Mouse (Mus musculus) liver, adult 2 months (tissue): ENCODE data around the gene Upb1. TPM values are rescaled to one million over a fixed set of nuclear protein-coding genes. Genes with fewer than 3 reads are reported as not detected.
A peak's percentile ranks its signal among the peaks of the same experiment; 100 is the strongest.

Experiments
- DNase-seq: peaks from one replicate; pipeline ENCODE4 v3.0.0-alpha.2; 2011; ENCODE audit warnings: low read depth, low spot score; ENCODE audit errors: extremely low read depth
- H3K27ac ChIP-seq: fragments of 200-500 bp; replicated peaks from 2 replicates; pipeline ENCODE4 v1.5.1; 2012; ENCODE audit warnings: low read depth, mild to moderate bottlenecking, control low read depth, inconsistent platforms, low read length; ENCODE audit not compliant: insufficient read depth
- H3K27me3 ChIP-seq: fragments of 200-500 bp; 2 replicates; pipeline ENCODE4 v1.6.1; 2012; ENCODE audit warnings: mild to moderate bottlenecking, moderate library complexity, low read length, inconsistent platforms; ENCODE audit not compliant: control insufficient read depth, insufficient read depth
- H3K36me3 ChIP-seq: fragments of 200-500 bp; 2 replicates; pipeline ENCODE4 v1.6.1; 2012; ENCODE audit warnings: low read length, inconsistent platforms; ENCODE audit not compliant: control insufficient read depth, insufficient read depth
- H3K4me1 ChIP-seq: fragments of 200-500 bp; 2 replicates; pipeline ENCODE4 v1.6.1; 2011; ENCODE audit warnings: low read length; ENCODE audit not compliant: control insufficient read depth, insufficient read depth
- H3K4me3 ChIP-seq: fragments of 200-500 bp; 2 replicates; pipeline ENCODE4 v1.5.1; 2011; ENCODE audit warnings: low read depth, mild to moderate bottlenecking, control low read depth, low read length, moderate library complexity; ENCODE audit not compliant: insufficient read depth
- H3K79me2 ChIP-seq: fragments of 200-500 bp; 2 replicates; pipeline ENCODE4 v1.6.1; 2012; ENCODE audit warnings: inconsistent platforms, mild to moderate bottlenecking, low read length, moderate library complexity; ENCODE audit not compliant: control insufficient read depth, insufficient read depth
- H3K9ac ChIP-seq: fragments of 200-500 bp; 2 replicates; pipeline ENCODE4 v1.6.1; 2012; ENCODE audit warnings: low read depth, mild to moderate bottlenecking, control low read depth, inconsistent platforms, low read length
- CTCF ChIP-seq: fragments of 200-500 bp; IDR thresholded peaks from 2 replicates; pipeline ENCODE4 v1.5.1; 2011; ENCODE audit warnings: low read depth, low read length, control low read depth
- POLR2A ChIP-seq: fragments of 200-500 bp; IDR thresholded peaks from 2 replicates; pipeline ENCODE4 v1.6.1; 2011; ENCODE audit warnings: low read length, control low read depth; ENCODE audit not compliant: insufficient read depth; ENCODE audit errors: extremely low read depth
- WGBS: fragments of 180-500 bp; shearing (Covaris S2); methylation state at CpG from one replicate; pipeline ENCODE4 v1.1.7; 2018; 5-methylcytosine and 5-hydroxymethylcytosine counted together
- polyA plus RNA-seq: library from polyadenylated mRNA; depleted of rRNA; stranded (reverse); fragments of >200 nt; gene quantifications from 2 replicates; pipeline ENCODE4 v1.2.3, GENCODE M21; 2012
- total RNA-seq: library from RNA; depleted of rRNA; stranded (reverse); fragments of >200 nt; gene quantifications from 2 replicates; pipeline ENCODE4 v1.2.3, GENCODE M21; 2014

The Upb1 gene
- total and polyA plus RNA-seq, 2 experiments: 125 to 220 TPM

DNA sequence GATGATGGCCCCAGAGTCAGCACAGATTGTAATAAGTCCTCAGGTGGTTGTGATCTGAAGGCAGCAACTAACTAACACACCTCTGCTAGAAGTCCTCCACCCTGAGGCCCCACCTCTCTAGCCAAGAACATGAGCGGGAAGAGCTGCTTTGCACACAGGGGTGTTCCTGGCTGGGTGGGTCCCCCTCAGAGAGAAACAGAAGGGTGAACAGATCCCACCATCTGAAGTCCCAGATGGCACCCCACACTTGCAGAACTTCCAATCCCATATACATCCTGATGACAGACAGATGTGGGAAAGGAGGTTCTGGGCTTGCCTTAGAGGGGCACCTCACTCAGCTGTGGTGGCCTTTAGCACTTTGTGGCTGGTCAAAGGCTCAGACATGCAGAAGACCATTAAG, 36.4 kb downstream of the Upb1 start:
- TF ChIP-seq CTCF (no peak), POLR2A (no peak)
- no peaks in the 10 kb centered on the region for H3K4me1 ChIP-seq
- H3K27ac ChIP-seq: no peak overlapping the region
- peaks cover 50% of the 10 kb centered on the region for H3K36me3 ChIP-seq
- DNase-seq: no peak
- 93% methylated on average over 1 of the region's 1 CpGs for WGBS
- H3K79me2 ChIP-seq: no peaks in the 10 kb centered on the region
- no peak overlapping the region for H3K4me3 ChIP-seq
- H3K9ac ChIP-seq: no peak overlapping the region
- no peaks in the 10 kb centered on the region for H3K27me3 ChIP-seq

GRCm38 (mm10) chr10:75438132-75438810, 37.4 kb downstream of the Upb1 start:
- no peak for DNase-seq
- no peak for TF ChIP-seq POLR2A
- TF ChIP-seq CTCF: no peak
- no peak overlapping the region for H3K4me3 ChIP-seq
- no peak overlapping the region for H3K9ac ChIP-seq
- no peak overlapping the region for H3K27ac ChIP-seq
- H3K79me2 ChIP-seq: no peaks in the 10 kb centered on the region
- WGBS: 79% methylated on average over 13 of the region's 13 CpGs
- H3K27me3 ChIP-seq: no peaks in the 10 kb centered on the region
- no peaks in the 10 kb centered on the region for H3K4me1 ChIP-seq
- peaks cover 48% of the 10 kb centered on the region for H3K36me3 ChIP-seq

GRCm38 (mm10) chr10:75439211-75439811, 38.4 kb downstream of the Upb1 start:
- 48% methylated on average over 7 of the region's 7 CpGs for WGBS
- no peak overlapping the region for H3K27ac ChIP-seq

DNA sequence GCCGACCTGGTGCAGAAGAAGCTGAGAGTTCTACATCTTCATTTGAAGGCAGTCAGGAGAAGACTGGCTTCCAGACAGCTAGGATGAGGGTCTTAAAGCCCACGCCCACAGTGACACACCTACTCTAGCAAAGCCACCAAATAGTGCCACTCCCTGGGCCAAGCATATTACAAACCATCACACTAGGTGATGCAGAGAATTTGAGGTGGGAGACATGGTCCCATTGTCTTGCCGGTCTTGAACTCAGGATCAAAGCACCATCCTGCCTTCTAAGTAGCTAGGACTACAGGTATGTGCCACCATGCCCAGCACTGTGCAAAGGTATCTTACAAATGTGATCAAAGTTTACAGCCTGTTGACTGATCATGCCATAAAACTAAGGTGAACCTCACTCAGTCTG, 39.8 kb downstream of the Upb1 start:
- Histone ChIP-seq H3K9ac (no peak overlapping the region), H3K4me1 (no peaks in the 10 kb centered on the region), H3K27me3 (no peaks in the 10 kb centered on the region), H3K4me3 (no peak overlapping the region), H3K36me3 (peaks cover 52% of the 10 kb centered on the region), H3K79me2 (no peaks in the 10 kb centered on the region), H3K27ac (no peak overlapping the region)
- no peak for DNase-seq
- 98% methylated on average over 3 of the region's 3 CpGs for WGBS
- TF ChIP-seq CTCF (no peak), POLR2A (no peak)

More at GRCm38 (mm10) chr10:75439211-75439811, 38.4 kb downstream of the Upb1 start:
- Histone ChIP-seq H3K9ac (no peak overlapping the region), H3K36me3 (peaks cover 51% of the 10 kb centered on the region), H3K4me3 (no peak overlapping the region), H3K27me3 (no peaks in the 10 kb centered on the region), H3K4me1 (no peaks in the 10 kb centered on the region), H3K79me2 (no peaks in the 10 kb centered on the region)
- TF ChIP-seq POLR2A (no peak), CTCF (peak; percentile 69; the same call in 1 of the 2 replicates)
- DNase-seq: peak; percentile 70

DNA sequence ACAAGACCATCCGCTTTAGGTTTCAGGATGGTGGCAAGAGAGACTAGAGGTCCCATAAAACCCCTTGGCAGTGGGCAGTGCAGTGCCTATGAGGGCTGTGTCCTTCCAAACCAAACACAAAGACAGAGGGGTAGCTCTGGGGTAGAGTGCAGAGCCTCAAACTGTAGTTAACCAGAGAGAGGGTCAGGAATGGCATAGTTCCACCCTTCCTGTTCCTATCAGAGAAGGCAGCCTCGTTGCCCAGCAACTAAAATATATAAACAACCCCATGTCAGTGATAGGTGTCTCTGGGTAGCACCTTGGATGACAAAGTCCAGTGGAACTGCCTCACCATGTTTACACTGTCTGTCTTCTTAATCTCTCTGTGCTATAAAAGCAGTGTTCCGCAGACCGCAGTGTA, 40.9 kb downstream of the Upb1 start:
- 88% methylated on average over 4 of the region's 4 CpGs for WGBS

DNA sequence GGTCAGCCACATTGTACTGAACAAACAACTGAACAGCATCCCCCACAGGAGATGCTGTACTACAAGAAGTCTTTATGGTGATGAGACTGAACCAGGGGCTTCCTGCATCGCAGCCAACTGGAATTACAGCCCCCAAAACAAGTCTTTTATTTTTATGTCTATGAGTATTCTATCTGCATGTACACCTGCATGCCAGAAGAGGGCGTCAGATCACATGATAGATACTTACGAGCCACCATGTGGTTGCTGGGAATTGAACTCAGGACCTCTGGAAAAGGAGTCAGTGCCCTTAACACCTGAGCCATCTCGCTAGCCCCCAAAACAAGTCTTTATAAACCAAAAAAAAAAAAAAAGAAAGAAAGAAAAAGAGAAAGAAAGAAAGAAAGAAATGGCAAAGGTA, 42.1 kb downstream of the Upb1 start:
- Histone ChIP-seq H3K9ac (no peak overlapping the region), H3K36me3 (peaks cover 44% of the 10 kb centered on the region), H3K4me3 (no peak overlapping the region), H3K27ac (no peak overlapping the region), H3K4me1 (peaks cover under 1% of the 10 kb centered on the region; the same call in 1 of the 2 replicates), H3K79me2 (no peaks in the 10 kb centered on the region), H3K27me3 (no peaks in the 10 kb centered on the region)
- WGBS: 88% methylated on average over 4 of the region's 4 CpGs
- DNase-seq: no peak
- TF ChIP-seq CTCF (no peak), POLR2A (no peak)

More for the DNA sequence above, 40.9 kb downstream of the Upb1 start:
- Histone ChIP-seq H3K4me1 (no peaks in the 10 kb centered on the region), H3K27me3 (no peaks in the 10 kb centered on the region), H3K4me3 (no peak overlapping the region), H3K79me2 (no peaks in the 10 kb centered on the region), H3K27ac (no peak overlapping the region), H3K36me3 (peaks cover 51% of the 10 kb centered on the region), H3K9ac (no peak overlapping the region)
- TF ChIP-seq CTCF (no peak), POLR2A (no peak)
- no peak for DNase-seq
